Mouse (Mus musculus) left cerebral cortex, adult 18-20 months (tissue): Measurements from ENCODE around the gene Ric1. TPM values are rescaled to one million over a fixed set of nuclear protein-coding genes. Genes with fewer than 3 reads are reported as not detected.
A peak's percentile ranks its signal among the peaks of the same experiment; 100 is the strongest.

Experiments
- DNase-seq, 2 experiments: peaks; one replicate each; pipeline ENCODE4 v3.0.0; 2021 to 2022; ENCODE audit warnings: low spot score in 2 of 2, mixed read lengths in 1 of 2
- total RNA-seq, 2 experiments: library from RNA; stranded (reverse); gene quantifications; 2 replicates each; pipeline ENCODE4 v1.2.3; 2021

Ric1 gene
- total RNA-seq, 2 experiments from 2014 or later = 31.3 to 33.2 TPM

GRCm38 (mm10) chr19:29496786-29497557 lies 25.1 kb upstream of the Ric1 start:
- no peak for DNase-seq

GRCm38 (mm10) chr19:29497874-29498273 lies 24.2 kb upstream of the Ric1 start:
- DNase-seq = no peak

- DNase-seq = no peak
Observed at GRCm38 (mm10) chr19:29498842-29499456, 23.1 kb upstream of the Ric1 start.

- no peak for DNase-seq
Observed at GRCm38 (mm10) chr19:29500333-29500732, 21.7 kb upstream of the Ric1 start.

GRCm38 (mm10) chr19:29501106-29501505 lies 21.0 kb upstream of the Ric1 start:
- no peak for DNase-seq

- DNase-seq = peak; percentile 80 to 89
Observed at GRCm38 (mm10) chr19:29501507-29501906, 20.6 kb upstream of the Ric1 start.

GRCm38 (mm10) chr19:29504131-29504530 lies 18.0 kb upstream of the Ric1 start:
- no peak for DNase-seq

GRCm38 (mm10) chr19:29505617-29506016 lies 16.5 kb upstream of the Ric1 start:
- no peak for DNase-seq

- DNase-seq = no peak
Observed at GRCm38 (mm10) chr19:29508208-29508607, 13.9 kb upstream of the Ric1 start.

- DNase-seq = no peak
Observed at GRCm38 (mm10) chr19:29509857-29510256, 12.2 kb upstream of the Ric1 start.

- no peak for DNase-seq
Observed at GRCm38 (mm10) chr19:29511826-29512225, 10.3 kb upstream of the Ric1 start.

GRCm38 (mm10) chr19:29513111-29513766 lies 8.8 kb upstream of the Ric1 start:
- no peak for DNase-seq

GRCm38 (mm10) chr19:29514130-29514529 lies 8.0 kb upstream of the Ric1 start:
- no peak for DNase-seq

GRCm38 (mm10) chr19:29515386-29515785 lies 6.7 kb upstream of the Ric1 start:
- no peak for DNase-seq

- DNase-seq = no peak
Observed at GRCm38 (mm10) chr19:29515991-29516390, 6.1 kb upstream of the Ric1 start.

- no peak for DNase-seq
Observed at GRCm38 (mm10) chr19:29518409-29518808, 3.7 kb upstream of the Ric1 start.

GRCm38 (mm10) chr19:29518922-29519321 lies 3.2 kb upstream of the Ric1 start:
- DNase-seq = no peak

GRCm38 (mm10) chr19:29520996-29521560 lies 1.0 kb upstream of the Ric1 start:
- no peak for DNase-seq

- DNase-seq = peak; percentile 36 to 53
Observed at GRCm38 (mm10) chr19:29522445-29523229, 555 bp downstream of the Ric1 start.

- DNase-seq = no peak
Observed at GRCm38 (mm10) chr19:29523230-29523582, 1.1 kb downstream of the Ric1 start.

GRCm38 (mm10) chr19:29523701-29524100 lies 1.6 kb downstream of the Ric1 start:
- DNase-seq = no peak
